Mouse (Mus musculus): ENCODE data around the gene Lrp10.
A peak's percentile ranks its signal among the peaks of the same experiment; 100 is the strongest.

The Lrp10 gene

GRCm38 (mm10) chr14:54475941-54476844, 12.3 kb downstream of the Lrp10 start, which contains the start of gene Rem2:
Gene Rem2 (plus strand): TSS chr14:54476100.
- peak; percentile 64 for DNase-seq

- no peak for DNase-seq
Measured at GRCm38 (mm10) chr14:54477172-54477909, 13.4 kb downstream of the Lrp10 start.

- no peak for DNase-seq
Measured at GRCm38 (mm10) chr14:54479451-54479920, 15.5 kb downstream of the Lrp10 start.

GRCm38 (mm10) chr14:54480673-54481072, 16.7 kb downstream of the Lrp10 start:
- DNase-seq: no peak

- no peak for DNase-seq
Measured at GRCm38 (mm10) chr14:54481402-54481801, 17.5 kb downstream of the Lrp10 start.

GRCm38 (mm10) chr14:54482498-54482897, 18.6 kb downstream of the Lrp10 start:
- DNase-seq: no peak

- no peak for DNase-seq
Measured at GRCm38 (mm10) chr14:54485899-54486298, 22.0 kb downstream of the Lrp10 start.

GRCm38 (mm10) chr14:54487732-54488131, 23.8 kb downstream of the Lrp10 start:
- DNase-seq: no peak

- no peak for DNase-seq
Measured at GRCm38 (mm10) chr14:54488350-54488749, 24.4 kb downstream of the Lrp10 start.

- no peak for DNase-seq
Measured at GRCm38 (mm10) chr14:54492345-54493131, 28.6 kb downstream of the Lrp10 start.

- no peak for DNase-seq
Measured at GRCm38 (mm10) chr14:54493236-54493635, 29.3 kb downstream of the Lrp10 start.

GRCm38 (mm10) chr14:54494234-54494633, 30.3 kb downstream of the Lrp10 start:
- DNase-seq: no peak

- DNase-seq: no peak
Measured at GRCm38 (mm10) chr14:54496706-54497105, 32.8 kb downstream of the Lrp10 start.

- DNase-seq: no peak
Measured at GRCm38 (mm10) chr14:54499330-54499729, 35.4 kb downstream of the Lrp10 start.

- no peak for DNase-seq
Measured at GRCm38 (mm10) chr14:54501365-54501764, 37.4 kb downstream of the Lrp10 start.

- DNase-seq: no peak
Measured at GRCm38 (mm10) chr14:54503092-54503491, 39.2 kb downstream of the Lrp10 start.

- DNase-seq: no peak
Measured at GRCm38 (mm10) chr14:54509774-54510173, 45.8 kb downstream of the Lrp10 start.

GRCm38 (mm10) chr14:54516710-54517310, 52.9 kb downstream of the Lrp10 start:
- no peak for DNase-seq

Data from layer of hippocampus, adult 9-11 months (tissue).